Mouse (Mus musculus) urinary bladder, adult 18-20 months (tissue): ENCODE measurements at regions not wholly inside any gene's neighbourhood (a gene's known extent, or its start where the extent isn't known, plus 50 kb on each side); places are given as distances from the start of the nearest gene placed in this dataset.

Experiments used
- DNase-seq, 2 experiments: peaks; one replicate each; pipeline ENCODE4 v3.0.0; 2022; ENCODE audit warnings: low spot score in 2 of 2, mixed read lengths in 2 of 2

GRCm38 (mm10) chr1:136717830-136718517 is 93.3 kb downstream of the Zfp281 start:
- DNase-seq: peak; percentile 34 to 45

GRCm38 (mm10) chr1:136723839-136724443 is 99.2 kb downstream of the Zfp281 start:
- DNase-seq: no peak

GRCm38 (mm10) chr1:136725242-136725641 is 100.5 kb downstream of the Zfp281 start:
- DNase-seq: no peak

GRCm38 (mm10) chr1:136726145-136726935 is 101.6 kb downstream of the Zfp281 start:
- no peak for DNase-seq

GRCm38 (mm10) chr1:136727868-136728631 is 103.3 kb downstream of the Zfp281 start:
- DNase-seq: no peak

- DNase-seq: no peak
These were observed 103.9 kb downstream of the Zfp281 start for GRCm38 (mm10) chr1:136728632-136728944.

GRCm38 (mm10) chr1:136730638-136731037 is 105.9 kb downstream of the Zfp281 start:
- DNase-seq: no peak

GRCm38 (mm10) chr1:136738030-136738429 is 113.3 kb downstream of the Zfp281 start:
- DNase-seq: no peak

- DNase-seq: peak in 1 of 2 experiments; percentile 18
These were observed 114.8 kb downstream of the Zfp281 start for GRCm38 (mm10) chr1:136739486-136739885.

GRCm38 (mm10) chr1:136741061-136741460 is 116.4 kb downstream of the Zfp281 start:
- DNase-seq: no peak

- DNase-seq: peak; percentile 10 to 16
These were observed 124.5 kb downstream of the Zfp281 start for GRCm38 (mm10) chr1:136749188-136749587.

GRCm38 (mm10) chr1:136751464-136752191 is 126.9 kb downstream of the Zfp281 start:
- DNase-seq: peak in 1 of 2 experiments; percentile 10

- no peak for DNase-seq
These were observed 129.6 kb downstream of the Zfp281 start for GRCm38 (mm10) chr1:136754286-136754685.

- DNase-seq: no peak
These were observed 134.0 kb downstream of the Zfp281 start for GRCm38 (mm10) chr1:136758730-136759129.

GRCm38 (mm10) chr1:136759164-136759563 is 134.5 kb downstream of the Zfp281 start:
- no peak for DNase-seq

GRCm38 (mm10) chr1:136761467-136761866 is 136.8 kb downstream of the Zfp281 start:
- no peak for DNase-seq

- no peak for DNase-seq
These were observed 144.3 kb downstream of the Zfp281 start for GRCm38 (mm10) chr1:136768969-136769401.

GRCm38 (mm10) chr1:136773743-136774142 is 149.0 kb downstream of the Zfp281 start:
- no peak for DNase-seq

GRCm38 (mm10) chr1:136776211-136776610 is 151.5 kb downstream of the Zfp281 start:
- DNase-seq: no peak

GRCm38 (mm10) chr1:136777263-136777980 is 152.7 kb downstream of the Zfp281 start:
- DNase-seq: no peak

GRCm38 (mm10) chr1:136779384-136779783 is 154.7 kb downstream of the Zfp281 start:
- DNase-seq: no peak
